In genomic region chr7:101335228-101335627, GRCm38 (mm10) we compare ENCODE assay signal across 20 mouse cellular contexts. TPM values are rescaled to one million over a fixed set of nuclear protein-coding genes. Genes with fewer than 3 reads are reported as not detected.
DNase-seq lines count a peak whose midpoint lies in the region; ATAC-seq lines count a peak whose summit lies in the region.
"Had no signal": no experiment of that assay in that cellular context is flagged by ENCODE, and none has a peak within 500 bp of the region (broad histone marks: within the 10 kb centered on the region; RNA-seq: fewer than 3 reads in every experiment).

No protein-coding gene starts in this region.

- no peak overlapping the region for H3K9ac ChIP-seq in liver, embryonic 13.5 days
- H3K9ac ChIP-seq in liver, embryonic 11.5 days (ENCODE audit: low read depth, low read length) = no peak overlapping the region
- no peak overlapping the region for H3K9ac ChIP-seq in midbrain, embryonic 11.5 days (ENCODE audit: low read length)
- H3K9ac ChIP-seq: embryonic facial prominence, embryonic 12.5 days; forebrain, embryonic 13.5 days; hindbrain, embryonic 14.5 days had no signal

- H3K27ac ChIP-seq in liver, embryonic 13.5 days = no peak overlapping the region
- H3K27ac ChIP-seq in liver, embryonic 11.5 days (ENCODE audit: low read depth, low read length) = no peak overlapping the region
- H3K27ac ChIP-seq in midbrain, embryonic 11.5 days (ENCODE audit: low read depth, low read length) = no peak overlapping the region
- H3K27ac ChIP-seq: embryonic facial prominence, embryonic 12.5 days; forebrain, embryonic 13.5 days; heart, embryonic 10.5 days; hindbrain, embryonic 14.5 days; kidney, postnatal 0 days; left cerebral cortex, adult 2 months; midbrain, embryonic 10.5 days had no signal

- 0 out of 2 replicates have a peak, but pooled peaks have one; percentile 19 for ATAC-seq in liver, embryonic 13.5 days (ENCODE audit: low read depth)
- no peak for ATAC-seq in liver, embryonic 11.5 days (replicated peaks; ENCODE audit: low FRiP score)
- ATAC-seq in midbrain, embryonic 11.5 days (ENCODE audit: low FRiP score) = no peak
- ATAC-seq: forebrain, embryonic 13.5 days; inflammation-experienced regulatory T-cells, adult 6 months; lung, postnatal 0 days had no signal

- no peak overlapping the region for H3K4me3 ChIP-seq in liver, embryonic 13.5 days (replicated peaks)
- H3K4me3 ChIP-seq in liver, embryonic 11.5 days (ENCODE audit: low read depth, low read length) = no peak overlapping the region
- no peak overlapping the region for H3K4me3 ChIP-seq in midbrain, embryonic 11.5 days (ENCODE audit: low read depth, low read length)
- H3K4me3 ChIP-seq: embryonic facial prominence, embryonic 12.5 days; erythroblast, embryonic 14.5 days; forebrain, embryonic 13.5 days; heart, embryonic 10.5 days; left cerebral cortex, adult 2 months; midbrain, embryonic 10.5 days had no signal

- 75% methylated on average over 2 of the region's 2 CpGs for WGBS in liver, embryonic 13.5 days (ENCODE audit: insufficient replicate concordance)
- 92% methylated on average over 2 of the region's 2 CpGs for WGBS in liver, embryonic 11.5 days
- WGBS in midbrain, embryonic 11.5 days = 97% methylated on average over 2 of the region's 2 CpGs

- peaks cover 48% of the 10 kb centered on the region for H3K4me1 ChIP-seq in liver, embryonic 13.5 days (replicated peaks)
- peaks cover 7% of the 10 kb centered on the region for H3K4me1 ChIP-seq in liver, embryonic 11.5 days (replicated peaks; ENCODE audit: control insufficient read depth, insufficient read depth, low read length)
- no peaks in the 10 kb centered on the region for H3K4me1 ChIP-seq in midbrain, embryonic 11.5 days (ENCODE audit: control insufficient read depth, insufficient read depth, low read length)
- H3K4me1 ChIP-seq: forebrain, embryonic 13.5 days had no signal

- DNase-seq in liver, embryonic 13.5 days = no peak
- no peak for DNase-seq in liver, embryonic 11.5 days (ENCODE audit: low spot score)
- peak; percentile 66 for DNase-seq in cerebellum, adult 9-10 months
- peak; percentile 50 to 64 for DNase-seq in cerebellum, postnatal 36 days
- DNase-seq in midbrain, embryonic 11.5 days (ENCODE audit: low spot score, missing footprints) = no peak
- no peak for DNase-seq in kidney, postnatal 36 days
- no peak for DNase-seq in thymus, postnatal 36 days
- DNase-seq: adrenal gland, adult 2 months; heart, postnatal 4 days; kidney, adult 2 months had no signal

- no peaks in the 10 kb centered on the region for H3K27me3 ChIP-seq in liver, embryonic 13.5 days
- H3K27me3 ChIP-seq in liver, embryonic 11.5 days (replicated peaks; ENCODE audit: control insufficient read depth, insufficient read depth, low read length) = no peaks in the 10 kb centered on the region
- no peaks in the 10 kb centered on the region for H3K27me3 ChIP-seq in midbrain, embryonic 11.5 days (ENCODE audit: control insufficient read depth, insufficient read depth, low read length)
- H3K27me3 ChIP-seq: embryonic facial prominence, embryonic 12.5 days; forebrain, embryonic 13.5 days had no signal

- peaks cover 31% of the 10 kb centered on the region for H3K36me3 ChIP-seq in liver, embryonic 13.5 days
- no peaks in the 10 kb centered on the region for H3K36me3 ChIP-seq in liver, embryonic 11.5 days (ENCODE audit: control insufficient read depth, insufficient read depth, low read length)
- no peaks in the 10 kb centered on the region for H3K36me3 ChIP-seq in midbrain, embryonic 11.5 days (ENCODE audit: control insufficient read depth, insufficient read depth, low read length)
- H3K36me3 ChIP-seq: embryonic facial prominence, embryonic 12.5 days; midbrain, embryonic 10.5 days had no signal

- no peak overlapping the region for H3K4me2 ChIP-seq in liver, embryonic 13.5 days
- H3K4me2 ChIP-seq in liver, embryonic 11.5 days = no peak overlapping the region
- H3K4me2 ChIP-seq in midbrain, embryonic 11.5 days = no peak overlapping the region
- H3K4me2 ChIP-seq: embryonic facial prominence, embryonic 12.5 days; forebrain, embryonic 13.5 days; hindbrain, embryonic 14.5 days had no signal

- no peaks in the 10 kb centered on the region for H3K9me3 ChIP-seq in liver, embryonic 13.5 days (replicated peaks)
- H3K9me3 ChIP-seq in liver, embryonic 11.5 days (ENCODE audit: control insufficient read depth, low read length) = no peaks in the 10 kb centered on the region
- H3K9me3 ChIP-seq in midbrain, embryonic 11.5 days (ENCODE audit: control insufficient read depth, low read length) = no peaks in the 10 kb centered on the region
- H3K9me3 ChIP-seq: embryonic facial prominence, embryonic 12.5 days; forebrain, embryonic 13.5 days; heart, embryonic 10.5 days; midbrain, embryonic 10.5 days had no signal

RNA-seq across cellular contexts. Expression of gene Arap1, which starts 12.6 kb away (rescaled TPM):
- polyA plus RNA-seq in liver, embryonic 13.5 days (2015; fragmentation: Nextera tagmentation; extraction: Ambion mirVana) = 13.1 and 14.8 TPM in 2 replicates
- 33.8 and 33.9 TPM in 2 replicates for polyA plus RNA-seq in liver, embryonic 11.5 days (2014; fragmentation: Nextera tagmentation; extraction: Ambion mirVana)
- 10.8 and 11.2 TPM in 2 replicates for polyA plus RNA-seq in midbrain, embryonic 11.5 days (2014; fragmentation: Nextera tagmentation; extraction: Ambion mirVana)

RNA-seq across cellular contexts. Expression of gene Stard10, which starts 18.3 kb away (rescaled TPM):
- polyA plus RNA-seq in liver, embryonic 13.5 days (2015; fragmentation: Nextera tagmentation; extraction: Ambion mirVana) = 78.5 and 81.3 TPM in 2 replicates
- 86.4 and 93.9 TPM in 2 replicates for polyA plus RNA-seq in liver, embryonic 11.5 days (2014; fragmentation: Nextera tagmentation; extraction: Ambion mirVana)
- polyA plus RNA-seq in midbrain, embryonic 11.5 days (2014; fragmentation: Nextera tagmentation; extraction: Ambion mirVana) = 5.3 and 5.7 TPM in 2 replicates

RNA-seq across cellular contexts. Expression of gene Atg16l2, which starts 33.2 kb away (rescaled TPM):
- polyA plus RNA-seq in liver, embryonic 13.5 days (2015; fragmentation: Nextera tagmentation; extraction: Ambion mirVana) = 4.2 and 4.9 TPM in 2 replicates
- 5.7 and 6.4 TPM in 2 replicates for polyA plus RNA-seq in liver, embryonic 11.5 days (2014; fragmentation: Nextera tagmentation; extraction: Ambion mirVana)
- polyA plus RNA-seq in midbrain, embryonic 11.5 days (2014; fragmentation: Nextera tagmentation; extraction: Ambion mirVana) = 8.5 and 14.8 TPM in 2 replicates

Comparison
In these comparisons a context has a peak if more than half of its experiments do, and no peak if none do; other contexts are left out.
1. DNase-seq: peak in cerebellum, adult 9-10 months (single experiment) and cerebellum, postnatal 36 days (2 of 2); none in liver, embryonic 13.5 days (single experiment), liver, embryonic 11.5 days (single experiment), midbrain, embryonic 11.5 days (single experiment), kidney, postnatal 36 days (0 of 2) and thymus, postnatal 36 days (0 of 2).
2. RNA of gene Stard10, which starts 18.3 kb away (polyA plus RNA-seq): 86.4 to 93.9 TPM in liver, embryonic 11.5 days and 78.5 to 81.3 TPM in liver, embryonic 13.5 days; 5.3 to 5.7 TPM in midbrain, embryonic 11.5 days; every median in the first group is over 10 times any median in the second.